Mouse (Mus musculus) layer of hippocampus, adult 9-11 months (tissue): ENCODE data around the gene Mmab.

Source experiments
- DNase-seq: peaks from one replicate; pipeline ENCODE4 v3.0.0; 2022

Mmab gene

GRCm38 (mm10) chr5:114428621-114429020 is 15.2 kb downstream of the Mmab start:
- DNase-seq: no peak

- DNase-seq: no peak
Measured at GRCm38 (mm10) chr5:114426732-114427131, 17.1 kb downstream of the Mmab start.

GRCm38 (mm10) chr5:114423961-114424360 is 19.9 kb downstream of the Mmab start:
- no peak for DNase-seq

- DNase-seq: no peak
Measured at GRCm38 (mm10) chr5:114422591-114422990, 21.3 kb downstream of the Mmab start.

GRCm38 (mm10) chr5:114421561-114422298 is 22.1 kb downstream of the Mmab start:
- DNase-seq: no peak

- DNase-seq: no peak
Measured at GRCm38 (mm10) chr5:114418541-114418940, 25.3 kb downstream of the Mmab start.

GRCm38 (mm10) chr5:114416855-114417254 is 27.0 kb downstream of the Mmab start:
- DNase-seq: no peak

GRCm38 (mm10) chr5:114415606-114416005 is 28.3 kb downstream of the Mmab start:
- DNase-seq: no peak

GRCm38 (mm10) chr5:114413067-114413735 is 30.7 kb downstream of the Mmab start:
- DNase-seq: no peak

- DNase-seq: no peak
Measured at GRCm38 (mm10) chr5:114412361-114412998, 31.4 kb downstream of the Mmab start.

- no peak for DNase-seq
Measured at GRCm38 (mm10) chr5:114410429-114410828, 33.4 kb downstream of the Mmab start.

- DNase-seq: no peak
Measured at GRCm38 (mm10) chr5:114408846-114409245, 35.0 kb downstream of the Mmab start.

GRCm38 (mm10) chr5:114407810-114408209 is 36.0 kb downstream of the Mmab start:
- no peak for DNase-seq

GRCm38 (mm10) chr5:114407269-114407668 is 36.6 kb downstream of the Mmab start:
- no peak for DNase-seq

- DNase-seq: no peak
Measured at GRCm38 (mm10) chr5:114406592-114406991, 37.3 kb downstream of the Mmab start.

- DNase-seq: no peak
Measured at GRCm38 (mm10) chr5:114393169-114393568, 50.7 kb downstream of the Mmab start.

GRCm38 (mm10) chr5:114384448-114384847 is 59.4 kb downstream of the Mmab start:
- DNase-seq: no peak

- no peak for DNase-seq
Measured at GRCm38 (mm10) chr5:114383184-114383904, 60.5 kb downstream of the Mmab start.
